Mouse (Mus musculus): ENCODE results near the gene Fat4.

Fat4 gene

DNA sequence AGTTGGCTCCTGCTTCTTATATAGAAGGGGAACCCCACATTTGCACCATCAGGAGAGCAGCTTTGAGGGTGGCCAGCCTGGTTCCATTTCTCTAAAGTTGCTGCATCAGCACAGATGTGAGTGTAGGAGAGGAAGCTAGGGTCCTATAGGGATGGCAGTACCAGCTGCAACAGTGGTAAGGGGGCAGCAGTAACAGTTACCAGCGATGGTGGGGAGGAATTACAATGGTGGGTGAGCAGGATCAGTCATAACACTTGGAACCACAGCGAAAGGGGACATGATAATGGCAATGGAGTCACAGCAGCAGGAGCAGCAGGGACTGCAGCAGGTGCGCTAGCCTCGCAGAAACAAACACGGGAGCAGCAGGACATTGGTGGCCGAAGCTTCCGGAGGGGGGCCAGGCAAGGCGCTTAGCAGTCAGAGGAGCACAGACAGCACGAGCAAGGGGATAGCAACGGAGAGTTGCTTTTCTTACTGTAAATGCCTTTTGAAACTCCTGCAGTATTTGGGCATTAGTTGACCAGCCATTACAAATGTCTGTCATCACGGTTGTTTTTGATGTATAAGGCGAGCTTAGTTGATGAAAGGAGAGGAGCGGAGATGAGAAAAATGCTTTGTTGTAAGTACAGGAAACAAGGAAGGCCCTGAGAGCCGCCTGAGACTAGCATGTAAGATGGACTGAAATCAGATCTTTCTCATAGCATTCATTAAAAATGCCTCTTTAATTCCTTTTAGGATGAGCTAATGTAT is 21.1 kb downstream of the Fat4 start:
- peak; percentile 13 to 36 for DNase-seq

DNA sequence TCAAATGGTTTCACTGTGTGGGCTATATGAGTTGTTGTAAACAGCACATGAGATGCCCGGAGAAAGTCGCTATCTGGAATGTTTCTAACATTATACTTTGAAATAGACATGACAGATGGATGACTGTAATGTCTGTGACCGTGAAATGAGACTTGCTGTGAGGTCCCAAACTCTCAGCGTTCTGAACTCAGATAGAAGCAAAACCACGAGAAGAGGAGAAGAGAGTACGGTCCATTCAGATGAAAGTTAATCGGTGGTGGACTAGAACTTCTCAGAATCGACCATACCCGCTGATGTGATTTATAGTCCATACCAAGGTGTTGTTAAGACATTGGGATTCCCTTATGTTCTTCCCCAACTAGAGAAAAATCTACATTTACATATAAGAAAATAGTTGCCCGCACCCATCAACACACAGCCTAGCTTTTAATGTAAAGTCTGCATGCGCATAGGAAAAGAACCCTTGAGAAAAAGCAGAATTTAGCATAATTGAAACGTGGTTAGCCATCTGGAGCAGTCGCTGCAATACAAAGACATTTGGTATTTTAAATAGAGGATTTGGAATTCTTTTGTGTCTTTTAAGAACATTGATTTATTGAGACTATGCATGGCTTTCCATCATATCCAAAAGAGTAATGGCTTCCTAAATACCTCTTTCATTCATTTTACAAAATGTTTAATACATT is 21.8 kb downstream of the Fat4 start:
- no peak for DNase-seq

DNA sequence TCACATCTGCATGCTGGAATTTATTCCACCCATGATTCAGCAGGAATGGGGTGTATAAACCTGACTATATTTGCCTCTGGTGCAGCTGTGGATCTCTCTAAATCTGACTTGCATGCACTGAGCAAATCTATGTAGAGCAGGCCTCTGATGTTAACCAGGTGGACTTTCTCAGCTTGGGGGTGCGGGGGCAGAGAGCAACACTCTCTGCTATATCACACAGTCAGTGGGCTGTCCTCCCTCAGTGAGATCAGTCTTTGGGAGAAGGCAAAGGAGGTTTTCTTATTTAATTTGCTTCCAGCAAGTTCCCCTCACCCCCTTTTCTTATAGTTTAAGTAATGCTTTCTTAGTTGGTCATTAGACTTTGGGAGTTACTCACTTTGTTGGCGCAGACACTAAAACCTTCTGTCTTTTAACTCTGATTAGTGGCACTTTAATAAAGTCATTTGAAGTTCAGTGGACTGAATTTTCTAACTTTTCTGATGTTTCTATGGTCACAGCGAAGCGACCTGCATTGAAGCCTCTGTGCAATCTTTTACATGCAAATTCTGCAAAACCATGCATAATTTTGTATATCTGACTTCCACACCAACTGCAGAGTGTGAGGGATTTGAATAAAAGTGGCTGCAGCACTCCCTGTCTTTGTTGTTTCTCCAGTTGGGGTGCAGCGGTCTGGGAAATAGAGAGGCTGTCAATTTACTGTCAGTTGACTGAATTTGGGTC is 26.2 kb downstream of the Fat4 start:
- no peak for DNase-seq

DNA sequence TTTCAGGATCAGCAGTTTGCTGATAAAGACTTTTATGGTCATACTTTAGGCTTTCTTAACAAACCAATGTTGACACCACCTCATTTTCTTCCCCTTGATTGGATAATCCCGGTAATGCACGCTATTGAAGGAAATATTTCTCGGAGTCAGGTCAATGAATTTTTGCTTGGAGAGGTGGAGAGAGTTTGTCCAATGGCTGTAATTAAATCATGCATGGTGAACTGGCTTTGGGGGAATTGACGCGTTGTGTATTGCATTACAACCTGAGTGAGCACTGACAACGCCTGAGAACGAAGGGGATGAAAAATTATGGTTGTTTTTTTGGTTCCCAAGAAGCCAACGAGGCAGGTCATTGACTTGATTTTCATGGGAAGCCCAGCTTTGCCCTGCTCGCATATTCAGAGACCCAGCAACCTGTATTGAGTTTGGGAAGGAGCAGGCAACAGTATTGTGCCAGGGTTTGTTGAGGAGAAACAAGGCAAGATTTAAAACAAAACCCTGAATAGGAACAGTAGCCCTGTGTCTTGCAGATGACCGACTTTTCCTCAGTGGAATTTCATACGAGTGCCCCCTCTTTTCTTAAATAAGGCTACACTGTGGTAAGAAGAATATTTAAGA is 26.9 kb downstream of the Fat4 start:
- no peak for DNase-seq

DNA sequence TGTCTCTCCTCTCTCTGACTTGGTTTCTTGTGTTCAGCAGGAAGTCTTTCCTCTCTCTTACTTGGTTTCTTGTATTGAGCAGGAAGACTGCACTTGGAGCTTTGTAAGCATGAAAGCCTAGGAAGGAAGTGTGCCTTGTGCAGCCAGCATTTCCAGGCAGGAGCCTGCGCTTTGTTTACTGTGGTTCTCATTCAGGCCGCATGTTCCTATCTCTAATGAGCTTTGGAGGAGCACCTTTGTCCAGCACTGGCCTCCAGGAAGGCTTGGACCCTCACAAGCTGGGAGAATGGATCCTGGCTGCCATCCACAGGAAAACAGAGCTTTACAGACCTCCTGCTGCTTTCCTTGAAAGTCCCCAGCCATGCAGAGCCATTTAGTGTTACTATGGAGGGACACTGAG is 32.2 kb downstream of the Fat4 start:
- DNase-seq: no peak

DNA sequence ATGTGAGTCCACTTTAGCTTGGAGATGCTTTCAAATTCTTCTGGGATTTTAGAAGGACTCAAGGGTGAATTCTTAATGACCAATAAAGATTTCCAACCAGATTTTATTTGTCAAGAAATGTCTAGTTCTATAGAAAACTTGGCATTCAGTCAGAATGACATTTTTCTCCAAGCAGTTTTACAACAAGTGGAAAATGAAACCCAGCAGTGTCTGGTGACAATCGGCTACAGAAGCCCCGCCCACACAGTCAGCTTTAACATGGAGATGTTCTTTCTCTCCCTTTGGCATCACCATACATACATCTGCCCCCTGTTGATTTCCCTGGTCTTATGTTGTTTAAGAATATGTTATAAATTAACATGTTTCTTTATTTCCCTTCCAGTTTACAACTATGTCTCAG is 34.3 kb downstream of the Fat4 start:
- DNase-seq: no peak

DNA sequence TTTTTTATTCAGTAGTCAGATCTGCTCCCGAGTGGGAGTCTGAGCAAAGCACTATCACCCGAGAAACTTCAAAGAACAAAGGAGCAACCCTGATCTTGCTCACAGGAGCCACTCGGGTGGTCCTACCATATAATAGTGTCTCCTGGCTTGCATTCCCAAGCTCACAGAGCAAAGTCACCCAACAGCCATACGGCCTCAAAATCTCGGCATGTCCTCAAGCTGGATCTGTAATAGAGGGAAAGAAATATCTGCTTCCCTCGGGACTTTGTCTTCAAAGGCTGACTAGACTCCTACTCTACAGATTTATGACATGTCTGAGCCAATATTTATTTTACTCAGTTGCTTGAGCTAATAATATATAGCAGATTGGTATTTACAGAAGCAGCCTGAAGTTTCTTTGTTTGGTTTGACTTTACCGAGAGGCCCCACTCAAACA is 36.5 kb downstream of the Fat4 start:
- no peak for DNase-seq

DNA sequence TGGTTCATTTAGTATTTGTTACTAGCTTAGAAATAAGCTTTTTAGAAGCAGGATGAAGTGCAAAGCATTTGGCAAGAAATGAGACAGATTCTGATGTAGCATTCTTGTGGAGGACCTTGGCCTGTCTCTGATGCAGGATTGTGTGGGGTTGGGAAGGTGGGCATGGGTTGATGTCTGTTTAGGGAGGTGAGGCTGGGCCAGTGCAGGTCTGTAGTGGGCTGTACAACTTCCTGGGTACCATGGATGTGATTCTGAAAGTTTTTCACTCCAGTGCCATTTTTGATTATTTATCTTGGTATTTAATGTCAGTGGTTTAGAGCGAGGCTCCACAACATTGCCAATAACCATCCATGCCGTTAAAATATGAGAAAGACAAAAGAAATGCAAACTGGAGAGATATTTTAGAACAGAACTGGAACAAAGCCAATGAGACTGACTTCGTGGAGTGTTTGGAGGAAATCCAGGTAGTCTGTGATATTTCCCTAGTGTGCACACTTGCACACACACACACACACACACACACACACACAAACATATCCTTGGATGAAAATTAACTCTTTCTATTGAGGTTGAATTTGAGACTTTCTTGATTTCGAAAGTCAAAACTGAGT is 41.4 kb downstream of the Fat4 start:
- no peak for DNase-seq

DNA sequence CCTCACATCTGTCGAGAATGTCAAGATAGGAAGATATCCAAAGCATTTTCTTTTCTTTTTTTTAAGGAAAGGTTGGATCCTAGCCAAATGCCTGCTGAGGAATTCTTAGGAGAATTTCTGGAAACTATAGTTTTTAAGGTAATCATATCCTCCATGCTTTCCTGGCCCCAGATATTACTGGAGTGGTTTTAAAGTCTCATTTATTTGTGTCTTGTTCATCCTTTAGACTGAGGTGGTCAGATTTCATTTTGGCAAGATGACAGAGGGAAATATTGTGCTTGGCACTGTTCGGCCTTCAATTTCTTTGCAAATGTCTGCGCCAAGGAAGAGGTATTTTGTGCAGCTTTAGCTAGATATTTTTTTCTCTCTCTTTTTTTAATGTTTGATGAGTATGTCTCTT is 42.0 kb downstream of the Fat4 start:
- DNase-seq: no peak

DNA sequence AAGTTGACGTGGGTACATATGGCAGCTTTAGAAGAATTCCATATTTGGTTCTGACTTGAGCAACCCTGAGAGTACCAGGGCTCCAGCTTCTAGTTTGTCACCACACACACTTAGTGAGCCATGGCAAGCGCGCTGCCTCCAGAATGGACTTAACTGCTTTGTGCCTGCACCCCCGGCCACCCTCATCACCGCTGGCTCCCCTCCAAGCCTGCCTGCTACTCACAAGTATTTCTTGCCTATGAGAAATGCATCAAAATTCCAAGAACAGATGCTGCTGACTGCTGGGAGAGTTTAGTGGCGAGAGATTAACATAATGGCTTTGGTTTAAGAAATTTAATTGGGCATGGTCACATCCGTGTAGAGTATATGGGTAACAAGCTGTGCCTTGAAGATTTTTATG is 48.0 kb downstream of the Fat4 start:
- DNase-seq: peak in 1 of 2 experiments; percentile 18

DNA sequence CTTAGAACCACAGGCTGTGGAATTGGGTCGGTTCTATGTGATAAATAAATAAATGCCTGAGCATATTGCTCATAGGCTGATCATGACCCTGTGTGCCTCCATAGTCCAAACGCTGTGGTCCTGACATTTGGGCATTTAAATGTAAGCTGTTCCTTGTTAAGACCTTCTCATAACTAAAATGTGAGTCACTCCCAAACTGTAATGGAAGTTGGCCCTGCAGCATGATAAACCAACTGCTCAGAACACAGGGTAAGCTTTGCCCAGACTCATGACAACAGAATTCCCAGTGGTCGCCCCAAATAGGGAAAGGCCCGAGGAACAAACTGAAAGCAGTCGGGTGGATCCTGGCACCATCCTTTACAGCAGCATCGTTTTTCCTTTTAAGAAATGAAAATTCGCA is 49.7 kb downstream of the Fat4 start:
- DNase-seq: no peak

DNA sequence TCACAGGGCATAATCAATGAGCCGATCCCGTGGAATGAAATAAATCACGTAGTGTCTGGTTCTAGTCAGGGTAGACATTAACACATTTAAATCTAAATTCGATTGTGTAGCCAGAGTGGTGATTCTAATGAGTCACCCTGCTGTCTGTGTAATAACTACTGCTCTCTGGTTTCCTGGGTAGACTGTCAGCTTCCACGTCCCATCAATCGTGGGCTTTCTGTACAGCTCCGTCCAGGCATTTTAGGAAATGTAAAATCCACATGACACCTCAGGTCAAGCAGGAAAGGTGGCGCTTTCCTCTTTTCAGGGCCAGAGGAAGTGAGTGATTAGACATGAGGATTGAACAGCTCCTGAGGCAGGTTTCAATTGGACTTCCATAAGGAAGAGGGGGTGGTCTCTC is 50.4 kb downstream of the Fat4 start:
- DNase-seq: no peak

DNA sequence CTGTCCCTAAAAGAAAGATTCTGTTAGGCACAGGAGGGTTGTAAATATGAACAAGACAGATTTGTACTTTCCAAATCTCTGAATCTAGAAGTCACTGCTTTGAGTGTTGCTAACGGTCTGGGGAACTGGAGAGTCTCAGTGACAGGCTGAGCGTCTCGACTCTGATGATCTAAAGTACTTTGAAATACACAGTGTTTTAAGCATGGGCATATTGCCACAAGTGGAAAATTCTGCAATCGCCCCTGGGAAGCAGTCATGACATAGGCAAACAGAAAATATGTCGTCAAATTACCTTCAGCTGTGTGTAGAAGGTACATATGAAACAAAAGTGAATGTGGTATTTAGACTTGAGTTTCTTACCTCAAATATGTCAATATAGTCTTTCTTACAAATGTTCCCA is 51.4 kb downstream of the Fat4 start:
- no peak for DNase-seq

DNA sequence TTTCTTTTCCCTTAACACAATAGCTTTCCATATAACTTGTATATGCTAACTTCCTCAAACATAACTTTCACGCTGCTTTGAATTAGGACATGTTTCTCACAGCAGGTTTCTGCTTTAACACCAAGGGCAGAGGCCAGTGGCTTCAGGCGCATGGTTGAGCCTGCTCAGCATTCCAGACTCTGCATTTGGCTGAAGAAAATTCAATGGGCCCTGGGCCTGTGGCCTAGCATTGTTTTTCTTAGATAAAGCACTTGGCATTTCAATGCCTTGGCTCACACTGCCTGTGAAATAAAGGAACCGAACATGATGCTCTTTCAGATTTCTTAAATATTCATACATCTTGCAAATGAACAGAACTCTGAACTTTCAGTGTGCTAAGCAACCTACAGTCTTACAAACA is 52.8 kb downstream of the Fat4 start:
- no peak for DNase-seq

DNA sequence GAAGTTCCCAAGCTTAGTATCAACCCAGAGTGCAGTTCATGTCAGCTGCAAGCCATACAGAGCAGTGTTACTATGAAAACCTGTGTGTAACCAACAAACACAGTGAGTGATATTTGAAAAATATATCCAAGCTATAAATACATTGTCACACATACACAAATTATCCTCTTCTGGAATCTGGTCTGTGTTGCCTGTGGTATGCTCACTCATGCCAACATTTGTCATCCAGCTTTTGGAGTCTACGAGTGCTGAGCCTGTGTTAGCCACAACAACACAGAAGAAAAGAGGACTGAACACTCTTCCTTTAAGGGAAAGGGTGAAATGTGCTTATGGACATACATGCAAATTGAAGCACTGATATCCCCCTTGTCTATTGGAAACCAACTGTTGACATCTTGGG is 53.6 kb downstream of the Fat4 start:
- no peak for DNase-seq

DNA sequence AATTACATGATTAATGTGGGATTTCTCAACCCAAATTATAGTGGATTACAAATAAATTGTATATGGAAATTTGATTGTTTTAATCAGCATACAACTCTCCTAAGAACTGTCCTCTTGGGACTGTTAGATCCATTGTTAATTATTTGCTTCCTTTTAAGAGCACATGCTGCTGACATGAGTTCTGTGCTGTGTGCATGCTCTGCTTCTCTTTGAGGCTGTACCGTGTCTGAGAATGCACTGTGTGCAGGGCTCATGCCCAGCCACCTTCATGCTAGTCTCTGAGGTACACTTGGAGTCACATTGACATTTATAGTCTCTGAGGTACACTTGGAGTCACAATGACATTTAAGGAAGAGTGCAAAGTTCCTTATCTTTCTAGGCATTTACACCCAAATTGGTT is 58.4 kb downstream of the Fat4 start:
- no peak for DNase-seq

DNA sequence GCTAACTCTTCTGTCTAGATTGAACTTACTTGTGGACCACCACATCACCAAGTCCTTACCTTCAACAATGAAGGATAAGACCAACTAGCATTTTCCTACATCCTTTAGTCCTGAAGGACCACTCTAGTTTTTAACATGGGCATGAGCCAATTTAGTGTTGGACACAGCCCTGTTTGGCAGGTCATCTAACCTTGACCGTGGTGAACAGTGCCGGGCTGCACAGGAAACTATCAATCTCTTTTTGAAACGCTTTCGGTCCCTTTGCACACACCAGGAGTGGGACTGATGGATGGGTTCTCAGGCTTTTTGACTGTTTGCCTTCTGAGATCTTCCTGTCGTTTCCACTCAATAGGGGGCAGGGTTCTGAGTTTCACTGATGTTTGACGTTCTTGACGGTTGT is 61.0 kb downstream of the Fat4 start:
- no peak for DNase-seq

DNA sequence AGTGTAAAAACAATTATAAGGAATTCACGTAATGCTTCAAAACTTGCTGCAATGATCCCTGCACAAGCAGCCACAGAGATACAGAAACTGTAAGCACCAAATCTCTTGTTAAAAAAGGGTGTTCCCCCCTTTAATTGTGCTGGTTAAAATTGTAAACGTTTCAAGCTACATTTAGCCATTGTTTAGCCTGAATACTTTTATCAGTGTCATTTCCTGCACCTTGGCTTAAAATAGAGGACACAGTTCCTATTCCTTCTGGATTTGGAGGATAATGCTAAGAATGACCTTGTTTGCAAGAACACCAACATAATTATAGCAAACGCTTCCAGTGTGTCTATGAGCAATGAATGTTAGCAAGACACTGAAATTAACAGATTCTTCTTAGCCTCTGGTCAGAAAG is 65.9 kb downstream of the Fat4 start:
- DNase-seq: no peak

DNA sequence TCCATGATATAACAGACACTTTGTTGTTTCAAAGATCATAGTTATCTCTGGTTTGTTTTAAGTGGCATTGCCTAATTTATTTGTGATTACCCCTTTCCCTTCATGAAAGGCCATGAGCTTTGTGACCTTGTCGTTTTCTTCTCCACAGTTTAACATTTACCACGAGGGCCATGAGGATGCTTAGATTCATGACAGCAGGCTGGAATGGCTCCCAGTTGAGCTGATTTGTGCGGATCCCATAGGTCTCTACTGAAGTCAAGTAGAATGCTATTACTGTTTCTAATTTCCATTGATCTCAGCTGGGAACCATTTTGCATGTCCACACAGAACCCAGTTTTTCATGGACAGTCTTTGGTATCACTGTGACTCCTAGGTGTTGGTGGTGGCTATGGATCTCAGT is 67.5 kb downstream of the Fat4 start:
- no peak for DNase-seq

DNA sequence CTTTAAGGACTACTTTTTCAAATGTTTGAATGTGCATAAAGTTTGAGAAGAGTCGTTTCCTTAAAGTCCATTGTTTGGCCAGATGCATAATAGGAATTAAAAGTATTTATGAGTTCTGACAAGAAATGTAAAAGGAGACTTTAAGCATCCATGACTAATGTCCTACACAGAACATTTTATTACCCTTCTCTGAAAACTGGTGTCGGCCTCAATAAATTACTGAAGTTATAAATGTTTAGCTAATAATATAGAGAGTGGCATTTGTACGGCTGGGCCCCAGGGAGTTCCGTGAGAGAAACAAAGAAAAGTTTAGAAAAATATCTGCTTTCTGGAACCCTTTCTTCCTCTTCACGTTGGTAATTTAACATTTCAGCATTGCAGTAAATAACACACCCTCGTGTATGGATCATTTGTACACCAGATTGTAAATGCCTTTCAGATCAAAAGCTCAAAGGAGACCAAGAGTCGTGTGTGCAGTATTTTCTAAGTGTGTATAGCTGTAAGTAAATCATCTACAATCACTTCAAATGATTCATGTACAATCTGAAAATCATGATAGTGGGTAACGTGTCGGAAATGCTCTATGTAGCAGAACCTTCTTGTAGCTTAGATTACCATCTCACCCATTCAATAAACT is 69.4 kb downstream of the Fat4 start:
- DNase-seq: no peak

DNA sequence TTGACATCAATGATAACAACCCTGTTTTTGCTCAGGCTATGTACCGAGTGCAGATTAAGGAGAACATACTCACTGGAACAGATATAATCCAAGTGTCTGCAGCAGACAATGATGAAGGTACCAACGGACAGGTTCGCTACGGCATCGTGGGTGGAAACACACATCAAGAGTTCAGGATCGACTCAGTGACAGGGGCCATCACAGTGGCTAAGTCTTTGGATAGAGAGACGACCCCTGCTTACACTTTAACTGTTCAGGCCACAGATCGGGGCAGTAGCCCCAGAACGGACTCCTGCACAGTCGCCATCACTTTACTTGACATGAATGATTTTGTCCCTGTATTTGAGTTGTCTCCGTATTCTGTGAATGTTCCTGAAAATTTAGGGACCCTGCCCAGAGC is 70.4 kb downstream of the Fat4 start:
- no peak for DNase-seq

DNA sequence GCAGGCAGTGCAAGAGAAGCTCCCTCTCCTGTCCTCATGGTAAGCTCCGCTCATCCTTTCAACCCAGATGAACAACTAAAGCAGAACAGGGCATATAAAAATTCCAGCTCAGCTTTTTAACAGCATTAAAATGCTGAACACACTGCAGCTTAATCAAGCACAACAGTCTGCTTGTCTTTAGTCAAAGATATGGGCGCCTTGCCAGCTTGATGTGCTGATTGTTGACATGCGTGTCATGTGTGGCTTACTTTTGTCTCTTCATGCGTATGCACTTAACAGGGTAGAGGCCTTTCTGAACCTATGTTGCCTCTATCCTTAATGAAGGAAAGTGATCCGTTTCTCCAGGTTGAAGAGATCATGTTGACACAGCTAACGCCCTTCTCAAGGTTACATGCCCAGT is 75.6 kb downstream of the Fat4 start:
- DNase-seq: no peak

DNA sequence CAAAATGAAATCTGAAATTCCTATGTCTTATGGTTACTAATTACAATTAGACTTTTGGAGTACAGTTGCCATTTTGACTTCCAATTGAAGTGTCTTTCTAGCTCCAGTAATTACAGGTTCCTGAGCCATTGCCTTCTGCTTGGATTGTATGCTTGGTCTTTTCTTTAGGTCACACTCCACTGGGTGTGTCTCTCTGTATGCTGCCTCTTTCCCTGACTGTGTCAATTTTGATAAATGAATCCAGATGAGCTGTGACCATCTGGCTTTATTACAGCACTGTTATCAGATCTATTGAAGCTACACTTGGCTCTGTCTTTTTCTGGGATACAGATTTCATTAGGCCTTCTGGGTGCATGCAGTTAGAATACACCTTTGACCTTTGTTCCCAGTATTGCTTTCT is 80.7 kb downstream of the Fat4 start:
- DNase-seq: no peak
